Mouse (Mus musculus) induced T-regulatory cell, adult 2 months (primary cell): ENCODE results near the gene Carmil3.

Experiments used
- DNase-seq: peaks from one replicate; pipeline ENCODE4 v3.0.0-alpha.2; 2012; ENCODE audit warnings: low read depth

The Carmil3 gene

DNA sequence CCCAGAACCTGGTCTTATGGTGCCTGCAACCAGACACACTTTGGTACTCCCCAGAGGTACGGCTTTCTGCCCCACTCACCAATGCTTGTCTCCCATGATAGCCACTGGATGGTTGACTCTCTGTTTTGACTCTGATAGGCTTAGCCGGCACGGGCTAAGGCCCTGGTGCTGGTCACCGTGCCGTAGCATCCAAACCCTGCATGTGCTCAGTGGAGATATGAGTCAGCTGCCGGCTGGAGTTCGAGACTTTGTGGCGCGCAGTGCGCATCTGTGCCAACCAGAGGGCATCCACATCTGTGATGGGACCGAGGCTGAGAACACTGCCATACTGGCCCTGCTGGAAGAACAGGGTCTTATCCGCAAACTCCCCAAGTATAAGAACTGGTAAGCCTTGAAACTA lies 51.8 kb downstream of the Carmil3 start:
- DNase-seq, result no peak

DNA sequence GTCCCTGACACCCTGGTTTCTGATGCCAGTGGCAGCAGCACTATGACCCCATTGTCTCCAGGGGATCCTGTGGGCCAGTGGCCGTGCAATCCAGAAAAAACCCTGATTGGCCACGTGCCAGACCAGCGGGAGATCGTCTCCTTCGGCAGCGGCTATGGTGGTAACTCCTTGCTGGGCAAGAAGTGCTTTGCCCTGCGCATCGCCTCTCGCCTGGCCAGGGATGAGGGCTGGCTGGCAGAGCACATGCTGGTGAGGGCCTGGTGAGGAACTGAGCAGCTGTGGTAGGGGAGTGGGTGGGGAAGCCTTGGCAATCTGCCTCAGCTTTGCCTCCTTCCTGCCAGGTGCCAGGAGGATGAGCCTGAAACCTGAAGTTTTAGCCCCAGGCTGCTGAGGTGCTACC lies 53.9 kb downstream of the Carmil3 start:
- no peak for DNase-seq

DNA sequence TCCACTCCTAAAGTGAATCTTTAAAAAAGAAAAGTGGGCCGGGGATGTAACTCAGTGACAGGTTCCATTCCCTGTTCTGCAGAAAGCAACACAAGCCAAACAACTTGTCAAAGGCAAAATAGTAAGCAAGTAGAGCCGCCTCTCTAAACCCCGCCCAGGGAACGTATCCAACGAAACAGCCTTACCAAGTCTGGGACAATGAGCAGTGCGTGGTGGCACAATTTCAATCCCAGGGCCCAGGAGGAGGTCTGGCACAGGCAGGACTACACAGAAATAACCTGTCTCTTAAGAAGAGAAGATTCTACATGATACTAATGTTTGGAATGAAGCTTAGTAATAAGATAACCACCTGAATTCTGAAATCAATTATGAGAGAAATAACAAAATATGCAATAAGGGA lies 59.7 kb downstream of the Carmil3 start:
- DNase-seq, result no peak

DNA sequence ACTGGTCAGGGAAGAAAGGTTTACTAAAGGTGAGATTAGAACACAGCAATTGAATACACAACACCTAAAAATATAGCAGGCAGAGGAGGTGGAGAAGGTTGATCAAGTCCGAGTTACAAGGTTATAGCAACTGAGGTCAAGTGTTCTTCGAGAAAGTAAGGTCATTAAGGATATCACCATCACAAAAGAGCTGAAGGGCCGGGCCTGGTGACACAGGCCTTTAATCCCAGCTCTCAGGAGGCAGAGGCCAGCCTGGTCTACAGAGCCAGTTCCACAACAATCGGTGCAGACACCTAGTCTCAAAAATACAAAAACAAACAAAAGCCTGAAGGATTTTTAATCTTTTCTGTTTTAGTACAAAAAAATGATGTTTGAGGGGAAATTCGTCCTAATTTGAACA lies 60.9 kb downstream of the Carmil3 start:
- DNase-seq, result no peak

DNA sequence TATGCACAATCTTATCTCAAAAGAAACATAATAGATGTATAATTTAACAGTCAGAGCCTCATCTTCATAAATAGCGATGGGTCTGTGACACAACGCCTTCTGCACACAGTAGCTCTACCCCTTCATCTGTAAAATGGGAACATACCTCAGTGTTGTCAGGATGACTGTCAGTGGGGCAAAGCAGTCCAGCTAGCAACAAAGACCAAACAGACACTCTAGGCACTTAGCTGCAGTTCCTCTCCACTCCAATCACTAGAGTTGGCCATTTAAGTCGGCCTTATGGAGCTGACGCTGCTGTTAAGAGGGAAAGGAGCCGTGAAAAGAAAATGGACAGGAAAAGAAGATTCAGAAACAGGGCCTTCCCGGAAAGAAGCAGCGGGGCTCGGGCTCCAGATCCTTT lies 61.3 kb downstream of the Carmil3 start:
- DNase-seq, result no peak

DNA sequence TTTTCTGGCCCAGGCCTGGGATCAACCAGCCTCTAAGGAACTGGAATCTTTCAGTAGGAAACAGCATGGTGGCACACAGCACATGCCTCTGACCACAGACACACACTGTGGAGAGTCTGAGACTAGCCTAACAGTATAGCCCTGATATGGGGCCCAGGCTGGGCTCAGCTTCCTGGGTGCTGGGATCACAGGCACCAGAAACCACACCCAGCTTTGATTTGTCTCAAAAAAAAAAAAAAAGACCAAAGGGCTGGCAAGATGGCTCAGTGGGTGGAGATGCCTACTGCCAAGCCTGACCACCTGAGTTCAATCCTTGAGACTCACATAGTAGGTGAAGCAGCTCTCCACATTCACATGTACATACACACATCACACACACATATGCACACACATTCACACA lies 64.2 kb downstream of the Carmil3 start:
- DNase-seq, result no peak

DNA sequence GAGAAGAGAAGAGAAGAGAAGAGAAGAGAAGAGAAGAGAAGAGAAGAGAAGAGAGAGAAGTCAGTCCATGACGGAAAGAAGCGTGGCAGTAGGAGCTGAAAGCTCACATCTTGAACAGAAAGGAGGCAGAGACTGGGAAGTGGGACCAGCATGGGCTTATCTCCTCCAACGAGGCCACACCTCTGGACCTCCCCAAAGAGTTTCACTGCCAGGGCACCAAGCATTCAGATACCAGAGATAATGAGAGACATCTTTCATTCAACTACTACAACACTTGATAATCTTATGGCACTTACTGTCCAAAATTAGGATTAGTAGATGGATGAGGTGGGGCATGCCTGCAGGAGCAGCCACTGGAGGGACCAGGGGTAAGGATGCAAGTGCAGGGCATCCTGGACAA lies 65.3 kb downstream of the Carmil3 start:
- no peak for DNase-seq

DNA sequence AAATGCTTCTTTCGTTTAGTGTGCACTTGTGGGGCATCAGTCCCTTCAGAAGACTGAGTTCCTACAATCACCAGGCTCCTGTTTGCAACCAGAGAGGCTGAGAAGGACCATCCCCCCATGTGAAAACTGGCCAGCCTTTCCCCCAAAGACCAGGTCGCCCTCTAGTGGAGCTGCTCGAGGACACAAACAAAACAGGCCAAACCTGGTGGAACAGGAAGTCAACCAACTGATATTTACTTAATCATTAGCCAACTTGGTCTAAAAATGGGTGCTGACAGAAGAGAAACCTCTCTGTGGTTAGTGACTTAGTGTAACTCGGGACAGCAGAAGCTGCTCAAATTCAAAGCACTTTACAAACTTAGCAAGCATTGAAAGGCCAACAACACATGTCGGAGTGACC lies 66.6 kb downstream of the Carmil3 start:
- DNase-seq, result peak; percentile 89

DNA sequence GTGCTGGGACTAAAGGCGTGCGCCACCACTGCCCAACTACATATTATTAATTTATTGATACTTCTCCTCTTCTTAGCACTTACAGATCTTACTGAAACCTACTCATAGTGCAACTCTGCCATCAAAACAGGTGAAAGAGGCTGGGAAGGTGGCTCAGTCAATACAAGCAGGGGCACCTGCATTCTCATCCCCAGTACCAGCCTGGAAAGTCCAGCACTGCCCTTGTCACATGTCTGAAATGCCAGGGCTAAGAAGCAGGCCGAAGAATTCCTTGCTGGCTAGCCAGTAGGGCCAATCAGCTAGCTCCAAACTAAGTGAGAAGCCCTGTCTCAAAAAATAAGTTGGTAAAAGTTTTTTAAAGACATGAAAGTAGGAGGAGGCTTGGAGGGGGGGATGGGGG lies 67.1 kb downstream of the Carmil3 start:
- DNase-seq, result peak; percentile 32
